Mouse (Mus musculus): ENCODE results near the gene Snn.

DNA sequence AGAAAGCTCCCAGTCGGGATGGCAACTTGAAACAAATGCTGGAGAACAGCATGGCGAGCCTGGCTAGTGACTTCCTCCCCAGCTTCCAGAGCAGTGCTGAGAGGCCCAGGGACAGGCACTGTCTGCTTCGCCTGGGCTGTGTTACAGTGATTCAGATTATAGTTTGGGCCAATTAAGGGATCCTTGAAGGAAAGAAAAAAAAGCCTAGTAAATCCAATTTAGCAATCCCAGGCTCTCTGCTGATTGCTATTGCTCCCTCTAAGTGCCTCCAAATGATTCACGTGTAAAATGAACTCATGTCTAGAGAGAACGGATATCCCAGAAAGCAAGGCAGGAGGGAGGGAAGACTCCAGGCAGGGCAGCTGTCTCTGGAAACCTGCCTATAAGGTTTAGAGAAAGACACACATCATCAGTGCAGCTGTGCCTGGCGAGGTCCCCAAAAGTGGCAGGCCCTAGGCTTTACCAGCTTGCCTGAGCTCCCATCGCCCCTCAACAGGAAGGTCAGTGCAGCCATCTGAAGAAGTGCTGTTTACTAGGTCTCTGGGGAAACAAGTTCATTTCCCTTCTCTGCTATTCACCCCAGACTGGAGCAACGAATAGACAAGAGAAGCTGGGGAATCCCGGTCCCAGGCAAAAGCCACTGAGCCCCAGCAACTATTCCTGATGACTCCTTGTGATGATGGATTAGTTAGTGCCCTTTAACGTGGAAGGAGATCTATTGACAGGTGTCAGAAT is 30.3 kb downstream of the Snn start:
- TF ChIP-seq POLR2A (IDR thresholded peaks at IDR 0.05; ENCODE audit: control insufficient read depth, low read depth, low read length) (no peak), CTCF (IDR thresholded peaks at IDR 0.05; ENCODE audit: control insufficient read depth, insufficient read depth, insufficient replicate concordance, low read depth, low read length) (no peak)

All from testis, adult 2 months (tissue).